Mouse (Mus musculus) gastrocnemius, adult 18-20 months (tissue): ENCODE data around the gene Rslcan18. TPM values are rescaled to one million over a fixed set of nuclear protein-coding genes. Genes with fewer than 3 reads are reported as not detected.

ENCODE experiments used
- total RNA-seq, 2 experiments: library from RNA; stranded (reverse); gene quantifications; 2 replicates each; pipeline ENCODE4 v1.2.3; 2021

The Rslcan18 gene
- total RNA-seq, 2 experiments from 2014 or later: 0.55 to 0.57 TPM

Other genes starting within 250 kb of the Rslcan18 start
- 1 to 10 TPM in 1 of 2 experiments, under 1 TPM in 1; 0.76 to 1.1 TPM for gene Gm10767, start 211.3 kb downstream of the Rslcan18 start, total RNA-seq
- gene Zfp712, start 55.1 kb downstream of the Rslcan18 start, total RNA-seq: 1 to 10 TPM in 1 of 2 experiments, under 1 TPM in 1; 0.78 to 1.1 TPM
- gene Zfp708, start 18.3 kb downstream of the Rslcan18 start, total RNA-seq: 1 to 10 TPM in 1 of 2 experiments, under 1 TPM in 1; 1.00 to 1.2 TPM
- gene Gm28557, start 7.7 kb downstream of the Rslcan18 start, total RNA-seq: 1 to 10 TPM; 2.4 to 3.0 TPM
- gene Zfp759, start 5.4 kb upstream of the Rslcan18 start, total RNA-seq: 1 to 10 TPM; 5.7 to 7.4 TPM
- 1 to 10 TPM; 1.5 to 1.6 TPM for gene Rsl1, start 56.9 kb upstream of the Rslcan18 start, total RNA-seq
- under 1 TPM; 0.43 to 0.57 TPM for gene Zfp455, start 78.2 kb upstream of the Rslcan18 start, total RNA-seq
- 1 to 10 TPM; 1.0 to 1.5 TPM for gene Zfp458, start 162.2 kb upstream of the Rslcan18 start, total RNA-seq
- 1 to 10 TPM; 5.1 to 5.4 TPM for gene Zfp457, start 190.2 kb upstream of the Rslcan18 start, total RNA-seq
- gene Zfp595, start 216.3 kb upstream of the Rslcan18 start, total RNA-seq: 1 to 10 TPM; 1.6 to 2.0 TPM
- gene Gm28044, start 244.3 kb upstream of the Rslcan18 start, total RNA-seq: under 1 TPM; 0.78 to 0.93 TPM
- gene Zfp953, start 244.3 kb upstream of the Rslcan18 start, total RNA-seq: under 1 TPM; 0.71 to 0.73 TPM